Mouse (Mus musculus) retina, embryonic 14.5 days (tissue): ENCODE results near the gene Sncb.

Experiments used
- DNase-seq: peaks from one replicate; pipeline ENCODE4 v3.0.0-alpha.2; 2015; ENCODE audit warnings: low spot score

Sncb gene

DNA sequence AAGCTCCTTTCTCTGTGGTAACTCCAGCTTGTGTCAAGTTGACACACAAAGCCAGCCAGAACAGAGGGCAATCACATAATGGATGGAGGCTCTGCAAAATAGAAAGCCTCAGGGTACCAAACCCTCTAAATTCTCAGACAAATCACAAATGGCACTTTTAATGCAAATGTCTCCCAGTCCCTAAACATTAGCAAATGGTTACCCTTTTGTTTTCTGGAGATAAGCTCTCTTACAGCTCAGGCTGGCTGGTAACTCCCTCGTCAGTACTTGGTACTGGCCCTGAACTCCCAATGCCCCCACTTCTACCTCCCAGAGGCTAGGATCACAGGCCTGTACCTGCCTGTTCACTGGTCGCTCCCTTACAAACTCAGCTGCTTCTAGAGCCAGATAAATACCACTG, 16.8 kb upstream of the Sncb start:
- DNase-seq: no peak

DNA sequence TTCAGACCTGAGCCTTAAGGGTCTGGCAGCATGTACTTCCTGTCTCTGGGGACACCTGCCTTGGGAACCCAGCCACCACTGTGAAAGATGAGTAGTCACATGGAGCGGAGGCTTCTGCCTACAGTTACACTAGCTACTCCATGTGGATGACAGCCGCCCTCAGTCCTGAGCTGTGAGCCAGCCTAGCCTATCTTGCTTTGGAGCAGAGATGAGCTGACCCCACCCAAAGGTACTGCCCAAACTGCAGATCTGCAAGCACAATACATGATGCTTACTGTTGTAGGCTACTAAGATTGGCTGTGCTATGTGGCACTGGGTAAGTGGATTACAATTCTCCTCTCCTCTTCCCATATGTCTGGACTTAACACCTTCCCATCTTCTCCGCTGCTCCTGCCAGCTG, 14.7 kb upstream of the Sncb start:
- DNase-seq: no peak

DNA sequence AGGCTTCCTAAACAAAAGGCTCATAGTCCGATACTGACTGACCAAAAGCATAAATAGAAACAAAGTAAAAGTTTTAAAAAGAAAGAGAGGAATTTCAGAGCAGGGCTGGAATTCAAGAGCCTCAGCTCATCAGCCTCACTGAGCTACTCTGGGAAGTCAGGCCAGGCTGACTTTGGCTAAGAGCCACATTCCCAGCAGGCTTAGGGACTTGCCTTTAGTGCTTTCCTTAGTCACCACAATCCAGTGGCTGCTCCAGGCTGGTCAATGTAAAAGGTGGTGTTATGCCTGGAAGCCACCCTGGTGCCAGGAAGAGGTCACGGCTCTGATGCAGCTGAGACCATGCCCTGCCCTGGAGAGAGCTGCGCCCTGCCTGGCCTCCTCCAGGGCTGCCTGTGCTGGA, 14.2 kb upstream of the Sncb start:
- no peak for DNase-seq

DNA sequence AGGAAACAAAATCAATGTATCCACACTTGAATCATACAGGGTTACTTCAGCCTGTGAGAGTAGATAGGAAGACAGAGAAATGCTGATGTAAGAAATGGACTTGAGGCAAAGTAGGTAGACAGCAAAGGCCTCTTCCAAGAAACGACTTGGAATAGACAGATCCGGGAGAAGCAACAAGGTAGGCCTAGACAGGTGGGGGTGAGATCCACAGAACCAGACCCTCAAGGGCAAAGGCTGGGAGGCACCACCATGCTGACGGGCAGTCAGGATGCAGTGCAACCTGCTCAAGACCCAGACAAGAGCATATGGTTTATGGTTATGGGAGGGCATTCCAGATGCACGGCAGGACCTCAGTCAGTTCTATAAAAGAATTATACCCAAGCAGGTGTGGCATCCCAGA, 617 bp upstream of the Sncb start:
- DNase-seq: no peak

DNA sequence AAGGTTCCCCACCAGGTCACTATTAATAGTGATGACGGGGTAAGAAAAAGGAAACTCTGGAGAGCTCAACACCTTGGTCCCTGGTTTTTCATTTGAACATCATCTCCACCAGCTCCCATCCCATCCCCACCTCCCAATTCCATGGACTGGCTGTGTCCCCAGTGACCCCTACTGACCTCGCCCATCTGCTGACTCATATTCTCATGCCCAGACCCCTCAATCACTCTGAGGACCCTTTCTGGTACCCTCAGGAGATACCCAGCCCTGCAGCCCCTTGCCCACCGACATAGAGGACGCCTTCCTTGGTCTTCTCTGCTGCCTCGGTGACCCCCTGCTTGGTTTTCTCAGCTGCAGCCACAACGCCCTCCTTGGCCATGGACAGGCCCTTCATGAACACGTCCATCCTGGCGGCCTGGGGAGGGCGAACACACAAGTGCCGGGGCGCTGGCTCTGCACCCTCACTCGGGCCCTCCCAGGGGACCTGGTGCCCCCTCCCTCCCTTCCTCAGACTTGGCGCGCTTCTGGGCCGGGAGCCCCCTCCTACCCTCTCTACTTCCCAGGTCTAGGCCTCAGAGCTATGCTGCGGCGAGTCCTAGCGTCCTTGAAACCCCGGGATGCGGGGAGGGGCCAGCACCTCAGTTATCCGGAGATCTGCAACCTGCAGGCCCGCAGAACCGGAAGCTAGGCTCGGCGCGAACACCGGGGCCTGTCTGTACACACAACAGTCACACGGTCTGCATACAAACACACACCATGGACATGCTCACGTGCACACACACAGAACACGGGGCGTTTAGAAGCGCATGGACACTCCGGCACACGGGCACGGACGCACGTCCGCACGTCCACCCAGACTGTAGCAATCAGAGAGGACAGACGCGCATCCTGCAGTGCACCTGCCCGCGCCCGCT, 859 bp downstream of the Sncb start:
- no peak for DNase-seq

DNA sequence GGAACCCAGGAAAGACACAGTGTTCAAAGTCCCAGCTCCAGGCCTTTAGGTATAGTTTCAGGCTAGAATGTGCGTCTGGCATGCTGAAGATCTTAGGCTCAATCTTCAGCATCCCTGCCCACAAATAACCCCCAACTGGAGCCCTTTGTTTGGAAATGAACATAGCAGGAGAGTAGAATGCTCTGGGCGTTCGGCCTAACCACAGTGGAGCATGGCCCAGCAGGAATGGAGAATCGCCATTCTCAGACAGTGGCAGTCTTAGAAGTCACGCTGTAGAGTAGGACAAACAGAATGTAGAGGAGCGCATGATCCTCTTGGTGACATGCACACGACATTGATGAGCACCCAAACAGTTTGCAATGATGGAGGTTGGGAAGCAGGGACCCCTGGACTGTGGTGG, 5.5 kb downstream of the Sncb start:
- no peak for DNase-seq

DNA sequence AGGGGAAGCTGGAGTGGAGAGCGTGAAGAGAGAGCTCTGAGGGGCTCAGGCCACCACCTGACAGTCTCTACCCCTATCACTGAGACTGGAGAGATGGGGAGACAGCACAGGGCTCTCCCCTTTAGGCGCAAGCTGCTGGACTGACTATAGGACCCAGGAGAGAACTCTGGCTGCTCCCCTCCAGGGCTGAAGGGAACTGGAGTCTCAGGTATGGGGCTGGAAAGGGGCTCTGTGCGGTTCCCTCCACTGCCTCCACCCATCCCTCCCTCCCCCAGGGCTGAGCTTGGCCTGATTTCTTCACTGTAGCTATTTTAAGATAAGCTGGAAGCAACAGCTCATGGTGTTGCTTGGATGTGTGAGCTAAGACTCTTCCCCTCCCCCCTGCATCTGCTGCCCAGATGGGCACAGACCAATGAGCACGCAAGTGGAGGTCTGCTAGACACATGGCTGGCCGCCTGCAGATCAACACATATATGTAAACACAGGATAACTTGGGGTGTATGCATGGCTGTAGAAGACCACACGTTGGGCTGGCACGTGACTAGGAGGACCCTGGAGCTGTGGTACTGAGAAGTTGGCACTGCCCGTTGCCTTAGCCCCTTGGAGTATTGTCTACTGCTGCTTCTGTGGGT, 6.1 kb downstream of the Sncb start:
- peak; percentile 61 for DNase-seq

DNA sequence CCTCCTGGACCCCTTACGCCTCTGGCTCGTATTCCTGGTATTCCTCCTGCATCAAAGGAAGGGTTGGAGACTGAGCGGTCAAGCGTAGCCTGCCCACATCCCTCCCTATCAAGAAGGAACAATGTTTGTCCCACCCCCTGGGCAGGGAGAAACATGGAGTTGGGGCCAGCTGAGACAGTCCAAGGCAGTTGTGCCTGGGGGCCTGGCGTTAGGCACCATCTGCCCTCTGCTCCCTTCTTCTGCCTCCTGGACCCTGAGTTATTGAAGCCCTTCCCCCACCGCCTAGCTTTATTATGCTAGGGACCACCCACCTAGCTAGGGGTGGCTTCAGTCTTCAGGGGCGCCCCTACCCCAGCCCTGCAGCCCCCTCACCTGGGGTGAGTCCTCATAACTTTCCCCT, 6.9 kb downstream of the Sncb start:
- peak; percentile 35 for DNase-seq

DNA sequence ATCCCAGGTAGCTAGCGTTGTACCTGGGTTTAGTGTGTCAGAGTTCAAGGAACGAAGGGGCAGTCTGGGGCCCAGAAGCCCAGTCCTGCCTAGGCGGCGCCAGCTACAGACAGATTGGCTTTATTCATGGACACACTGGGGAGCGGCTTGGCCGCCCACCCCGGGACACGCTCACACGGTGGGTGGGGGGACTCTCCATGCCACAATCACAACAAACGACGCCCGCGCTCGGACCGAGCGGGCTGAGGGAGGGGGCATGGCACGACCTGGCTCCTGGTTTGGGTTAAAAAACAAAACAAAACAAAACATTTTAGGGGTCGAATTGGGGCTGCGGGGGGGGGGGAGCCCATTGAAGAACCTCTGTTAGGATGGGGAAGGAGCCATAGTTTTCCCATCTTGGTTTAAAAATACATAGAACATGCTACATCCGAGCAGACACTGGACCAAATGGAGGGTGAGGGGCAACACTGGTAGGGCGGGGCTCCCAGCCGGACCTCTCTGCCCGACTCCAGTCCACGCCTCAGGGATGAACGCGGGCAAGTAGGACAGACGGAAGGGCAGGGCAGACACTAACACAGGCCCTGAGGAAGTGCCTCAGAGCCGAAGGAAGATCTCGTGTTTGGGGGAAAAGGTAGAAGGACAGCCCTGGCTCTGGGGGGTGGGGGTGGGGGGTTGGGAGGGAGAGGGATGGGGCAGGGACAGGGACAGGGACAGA, 7.5 kb downstream of the Sncb start:
- DNase-seq: peak; percentile 31

DNA sequence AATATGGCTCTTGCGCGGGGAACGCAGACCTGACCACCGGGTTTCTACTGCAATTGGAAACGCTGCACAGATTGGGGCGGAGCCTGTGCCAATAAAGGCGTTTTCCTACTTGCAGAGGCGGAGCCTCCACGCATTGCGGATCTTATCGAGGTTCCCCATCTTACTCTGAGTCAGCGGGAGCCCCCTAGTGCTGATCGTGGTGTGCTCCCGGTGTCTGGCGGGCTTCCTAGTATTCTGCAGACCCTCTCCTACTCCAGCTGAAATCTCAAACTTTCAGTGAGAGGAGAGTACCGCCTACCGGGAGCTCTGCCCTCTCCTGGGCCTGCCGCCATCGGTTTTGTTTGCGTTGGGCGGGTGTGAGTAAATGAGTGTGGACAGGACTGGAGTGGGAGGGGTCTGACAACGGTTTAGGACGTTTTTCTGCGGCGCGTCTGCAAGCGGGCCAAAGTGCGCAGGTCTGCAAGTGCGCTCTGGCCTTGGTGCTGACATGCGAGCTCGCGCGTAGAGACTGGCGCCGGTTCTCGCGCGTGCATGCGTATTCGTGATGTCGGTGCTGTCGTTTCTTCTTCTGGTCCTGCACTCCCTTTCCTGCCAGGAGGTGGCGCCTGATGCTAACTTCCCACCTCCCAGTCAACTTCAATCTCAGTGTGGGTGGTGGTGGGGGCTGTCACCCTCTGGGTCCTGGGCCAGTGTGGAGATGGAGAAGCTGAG, 8.2 kb downstream of the Sncb start:
- DNase-seq: peak; percentile 94

DNA sequence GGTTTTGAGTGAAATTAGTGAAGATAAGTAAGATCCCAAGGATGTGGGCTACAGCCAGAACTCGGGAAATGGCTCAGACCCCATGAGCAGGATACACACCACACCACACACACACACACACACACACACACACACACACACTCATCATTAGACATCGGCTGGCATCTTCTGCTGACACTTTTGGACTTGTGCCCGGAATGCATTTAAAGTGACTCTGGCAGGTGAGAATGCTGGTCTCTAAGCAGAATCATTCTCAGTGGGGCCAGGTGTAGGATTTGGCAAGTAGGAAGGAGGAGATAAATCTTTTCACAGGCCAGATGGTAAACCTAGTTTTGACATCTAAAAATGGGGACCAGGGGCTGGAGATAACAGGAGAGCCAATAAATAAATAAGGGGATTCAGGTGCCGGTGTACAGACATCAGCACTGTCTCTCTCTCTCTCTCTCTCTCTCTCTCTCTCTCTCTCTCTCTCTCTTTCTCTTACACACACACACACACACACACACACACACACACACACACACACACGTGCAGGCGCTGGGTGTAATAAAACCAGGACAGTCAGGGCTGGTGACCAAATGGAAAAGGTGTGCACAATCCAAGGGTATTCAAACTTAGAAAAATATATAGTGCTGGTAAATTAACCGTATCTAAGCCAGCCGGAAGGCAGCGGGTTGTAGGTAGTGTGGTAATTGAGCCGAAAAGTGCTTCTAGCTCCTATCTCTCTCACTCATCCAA, 9.1 kb downstream of the Sncb start:
- DNase-seq: no peak

DNA sequence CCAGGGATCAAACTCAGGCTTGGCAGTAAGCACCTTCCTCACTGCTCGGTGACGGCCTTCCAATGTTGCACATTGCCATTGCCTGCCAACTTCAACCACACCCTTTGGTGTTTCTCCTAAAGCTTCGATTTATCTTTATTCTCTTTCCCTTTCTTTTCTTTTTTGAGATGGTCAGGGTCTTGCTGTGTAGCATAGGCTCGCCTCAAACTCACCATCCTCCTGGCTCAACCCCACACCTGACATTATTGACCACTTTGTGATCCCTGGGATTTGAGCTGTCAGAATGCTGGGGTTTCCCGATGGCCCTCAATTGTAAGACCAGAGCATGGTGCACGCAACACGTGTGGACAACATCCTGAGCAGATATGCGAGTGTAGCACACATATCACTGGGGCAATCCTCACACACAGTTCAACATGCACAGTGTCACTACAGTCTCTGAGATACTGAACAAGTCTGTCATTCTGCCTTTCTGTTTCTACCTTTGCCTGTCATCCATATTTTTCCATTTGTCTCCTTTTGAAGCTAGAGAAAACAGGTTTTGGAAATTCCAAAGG, 10.2 kb downstream of the Sncb start:
- no peak for DNase-seq

DNA sequence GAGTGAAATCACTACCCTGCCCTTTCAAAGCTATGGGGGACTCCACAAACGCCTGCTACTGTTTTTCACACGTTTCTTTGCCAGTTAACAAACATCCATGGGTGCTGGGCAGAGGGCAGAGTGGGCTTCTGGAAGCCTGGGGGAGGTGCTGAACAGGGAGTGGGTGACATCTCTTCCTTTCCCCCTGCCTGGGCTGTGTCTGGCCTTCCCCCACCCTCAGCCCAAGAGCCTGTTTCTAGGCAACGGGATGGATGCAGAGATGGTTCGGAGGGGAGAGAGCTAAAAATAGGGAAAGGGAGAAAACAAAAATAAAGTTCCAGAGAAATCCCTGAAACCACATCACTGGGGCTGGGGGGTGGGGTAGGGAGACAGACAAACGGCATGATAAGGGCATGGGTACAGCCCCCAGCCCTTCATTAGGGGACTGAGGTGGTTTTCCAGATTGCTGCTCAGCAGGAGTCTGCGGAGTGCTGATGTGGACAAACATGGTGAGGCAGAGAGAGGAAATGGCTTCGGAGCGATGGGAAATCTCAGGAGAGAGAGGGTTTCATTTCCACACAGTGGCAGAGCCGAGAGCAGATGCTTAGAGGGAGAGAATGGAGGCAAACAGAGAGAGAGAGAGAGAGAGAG, 11.1 kb downstream of the Sncb start:
- DNase-seq: no peak

DNA sequence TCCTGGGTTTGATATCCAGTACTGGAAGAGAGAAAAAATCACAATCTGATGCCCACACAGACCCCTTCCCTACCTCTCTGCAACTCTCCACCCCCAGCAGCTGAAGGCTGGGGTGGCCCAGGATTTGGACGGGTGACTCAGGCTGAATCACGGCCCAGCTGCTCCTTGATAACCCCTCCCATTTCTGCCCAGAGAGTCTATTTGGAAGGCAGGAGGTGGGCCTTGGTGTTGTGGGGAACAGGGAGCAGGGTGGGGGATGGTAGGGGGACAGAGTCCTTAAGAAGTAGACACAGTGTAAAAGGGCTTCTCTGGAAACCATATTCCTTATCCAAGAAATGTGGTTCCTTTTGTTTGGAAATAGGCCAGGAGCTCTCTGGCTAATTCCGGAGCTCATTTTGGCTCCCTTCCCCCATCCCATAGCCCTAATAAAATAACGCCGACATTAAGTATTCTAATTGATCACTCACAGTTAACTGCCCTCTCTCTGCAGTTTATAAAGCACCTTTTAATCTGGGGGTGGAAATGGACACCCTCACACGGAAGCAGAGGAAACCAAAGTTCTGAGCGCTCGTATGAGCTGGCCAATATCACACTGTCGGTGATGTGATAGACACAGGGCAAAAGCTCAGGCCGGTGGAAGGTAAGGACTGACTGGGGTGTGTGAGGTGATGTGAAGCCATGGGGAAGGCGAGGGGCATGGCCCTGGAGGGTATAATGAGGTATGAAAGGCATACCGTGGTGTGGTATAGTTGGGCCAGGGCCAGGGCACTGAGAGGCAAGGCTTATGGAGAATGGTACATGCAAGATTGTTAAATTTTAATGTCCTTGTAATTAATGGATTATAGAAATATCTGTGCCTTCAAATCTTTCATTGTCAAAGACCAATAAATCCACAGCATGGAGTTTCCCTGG, 12.0 kb downstream of the Sncb start:
- no peak for DNase-seq

DNA sequence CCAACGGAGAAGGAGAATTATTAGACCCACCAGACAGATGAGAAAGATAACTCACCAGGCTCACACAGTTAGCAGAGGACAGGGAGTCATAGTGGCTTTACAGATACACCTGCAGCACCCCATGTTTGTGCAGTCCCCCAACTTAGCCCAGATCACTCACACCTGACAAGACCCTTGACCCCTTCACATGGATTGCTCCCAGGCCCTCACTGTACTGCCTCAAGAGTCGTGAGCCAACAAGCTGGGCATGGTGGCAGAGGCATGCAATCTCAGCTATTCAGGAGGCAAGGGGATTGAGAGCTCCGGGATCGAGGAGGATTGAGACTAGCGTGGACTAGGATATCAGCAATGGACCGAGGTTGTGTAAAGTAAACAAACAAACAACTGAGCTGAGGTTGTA, 12.7 kb downstream of the Sncb start:
- no peak for DNase-seq

DNA sequence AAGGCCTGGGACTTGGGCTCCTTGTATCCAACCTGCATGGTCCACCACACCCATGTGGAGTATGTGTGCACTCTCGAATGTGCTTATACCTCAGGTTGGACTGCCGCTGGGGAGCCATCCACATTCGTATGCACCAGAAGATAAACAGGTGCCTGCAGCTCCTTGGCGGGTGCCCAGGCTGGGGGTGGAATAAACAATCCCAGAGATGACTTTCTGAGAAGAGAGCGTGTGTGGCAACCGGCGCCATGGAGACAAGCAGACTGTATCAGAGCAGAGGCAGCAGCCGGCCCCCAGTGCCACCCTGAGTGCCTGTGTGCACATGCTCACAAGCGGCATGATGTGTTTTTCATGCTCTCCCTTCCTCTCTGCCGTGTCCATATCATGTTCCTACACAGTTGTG, 13.7 kb downstream of the Sncb start:
- no peak for DNase-seq

DNA sequence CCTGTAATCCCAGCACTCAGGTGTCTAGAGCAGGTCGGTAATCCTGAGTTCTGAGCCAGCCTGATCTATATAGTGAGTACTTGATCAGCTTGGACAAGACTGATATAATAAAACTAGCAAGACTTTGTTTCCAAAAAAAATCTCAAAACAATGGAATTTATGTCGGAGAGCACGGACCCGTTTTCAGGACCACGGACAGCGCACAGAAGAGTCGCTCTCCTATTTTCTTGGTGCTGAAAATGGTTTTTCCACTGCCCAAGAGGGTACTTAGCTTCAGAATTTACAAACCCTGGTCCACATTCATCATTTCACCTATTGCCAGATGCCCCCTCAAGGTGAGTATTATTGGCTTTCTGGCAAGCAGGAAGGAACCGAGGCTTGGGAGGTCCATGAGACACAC, 15.7 kb downstream of the Sncb start:
- DNase-seq: peak; percentile 70

DNA sequence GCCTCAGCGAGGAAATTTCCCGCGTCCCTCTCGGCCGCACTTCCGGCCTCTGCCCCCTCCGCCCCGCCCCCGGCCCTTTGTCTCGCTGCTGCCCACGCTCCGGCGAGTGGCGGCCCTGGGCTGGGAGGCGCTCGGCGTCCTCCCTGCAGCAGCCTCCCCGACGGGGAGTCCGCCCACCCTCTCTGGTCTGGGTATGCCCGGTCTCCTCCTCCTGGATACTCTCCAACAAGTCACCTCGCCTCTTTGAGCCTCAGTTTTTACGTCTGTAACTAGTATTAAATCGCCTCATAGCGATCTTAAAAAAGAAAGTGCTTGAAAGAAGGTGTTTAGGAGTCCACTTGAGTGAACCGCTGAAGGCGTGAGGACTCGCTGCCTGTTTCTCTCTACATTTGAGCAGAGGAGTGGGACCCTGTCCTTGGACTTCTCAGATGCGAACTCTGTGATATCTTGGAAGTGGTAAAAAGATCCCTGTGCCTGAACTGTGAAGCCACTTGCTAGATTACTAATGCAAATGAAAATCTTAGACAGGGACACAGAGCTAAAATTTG, 16.5 kb downstream of the Sncb start, which contains the start of gene Gprin1:
Gene Gprin1 (minus strand): TSS at position 11 of the 548 bp plus-strand sequence.
- no peak for DNase-seq
